Mouse (Mus musculus) stomach, embryonic 14.5 days (tissue): ENCODE measurements around the gene Tenm4. TPM values are rescaled to one million over a fixed set of nuclear protein-coding genes. Genes with fewer than 3 reads are reported as not detected.
A peak's percentile ranks its signal among the peaks of the same experiment; 100 is the strongest.

Experiments used
- ATAC-seq: fragments of 200-750 bp; cut with Nextera tagmentation; 2 replicates; pipeline ENCODE4 v1.8.0; 2017; ENCODE audit warnings: low read depth, moderate TSS enrichment; ENCODE audit not compliant: insufficient number of reproducible peaks, insufficient read depth, low FRiP score
- H3K27ac ChIP-seq: fragments of 300-500 bp; sonication (generic); 2 replicates; pipeline ENCODE4 v1.5.1; 2014; ENCODE audit warnings: mild to moderate bottlenecking, low read length, moderate library complexity, mixed read lengths
- H3K27me3 ChIP-seq: fragments of 300-500 bp; sonication (generic); 2 replicates; pipeline ENCODE4 v1.6.1; 2014; ENCODE audit warnings: low read length, control low read depth, mixed read lengths; ENCODE audit not compliant: control insufficient read depth, insufficient read depth
- H3K36me3 ChIP-seq: fragments of 300-500 bp; sonication (generic); 2 replicates; pipeline ENCODE4 v1.6.1; 2014; ENCODE audit warnings: mild to moderate bottlenecking, control low read depth, low read length, moderate library complexity, mixed read lengths; ENCODE audit not compliant: control insufficient read depth, insufficient read depth
- H3K4me1 ChIP-seq: fragments of 300-500 bp; sonication (generic); 2 replicates; pipeline ENCODE4 v1.6.1; 2014; ENCODE audit warnings: low read length, control low read depth, mixed read lengths; ENCODE audit not compliant: control insufficient read depth, insufficient read depth
- H3K4me2 ChIP-seq: fragments of 300-500 bp; sonication (generic); replicated peaks from 2 replicates; pipeline ENCODE4 v1.6.1; 2014; ENCODE audit warnings: low read depth, low read length, control low read depth
- H3K4me3 ChIP-seq: fragments of 300-500 bp; sonication (generic); 2 replicates; pipeline ENCODE4 v1.5.1; 2014; ENCODE audit warnings: low read depth, low read length, control low read depth
- H3K9ac ChIP-seq: fragments of 300-500 bp; sonication (generic); replicated peaks from 2 replicates; pipeline ENCODE4 v1.6.1; 2014; ENCODE audit warnings: low read depth, mild to moderate bottlenecking, control low read depth, low read length, moderate library complexity, mixed read lengths
- H3K9me3 ChIP-seq: fragments of 300-500 bp; sonication (generic); 2 replicates; pipeline ENCODE4 v1.6.1; 2016; ENCODE audit warnings: low read depth, low read length, control low read depth; ENCODE audit not compliant: control insufficient read depth
- WGBS: fragments of 180-500 bp; shearing (Covaris S2); extraction: QIAGEN DNeasy Blood & Tissue Kit; methylation state at CpG from one replicate; pipeline ENCODE4 v1.1.7; 2014; 5-methylcytosine and 5-hydroxymethylcytosine counted together
- polyA plus RNA-seq: library from polyadenylated mRNA; unstranded; fragments of >200 nt; fragmentation: Nextera tagmentation; extraction: Ambion mirVana; gene quantifications from 2 replicates; pipeline ENCODE4 v1.2.1, GENCODE M21; 2014

Tenm4 gene
- polyA plus RNA-seq, 1 experiment from 2014 or later: 28.8 TPM

DNA sequence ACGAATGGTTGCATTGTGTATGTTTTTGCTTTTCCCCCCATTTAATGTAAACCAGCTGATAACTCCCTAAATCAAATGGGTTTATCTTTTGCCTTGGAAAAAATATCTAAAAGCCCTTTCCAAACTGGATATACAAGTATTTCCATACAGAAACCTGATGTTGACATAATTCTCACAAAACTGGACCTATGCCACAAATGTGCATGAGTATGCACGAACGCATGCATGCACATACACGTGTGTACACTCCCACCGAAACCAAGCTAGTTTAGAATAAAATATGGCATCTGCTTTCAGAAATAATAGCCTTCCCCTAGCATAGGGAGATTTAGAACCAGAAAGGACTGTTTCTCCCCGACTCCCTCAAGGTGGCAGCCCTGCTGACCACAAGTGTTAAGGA is 569.6 kb downstream of the Tenm4 start:
- ATAC-seq: no peak
- Histone ChIP-seq H3K9ac (no peak overlapping the region), H3K27me3 (no peaks in the 10 kb centered on the region), H3K4me1 (peaks cover 4% of the 10 kb centered on the region), H3K9me3 (no peaks in the 10 kb centered on the region), H3K36me3 (no peaks in the 10 kb centered on the region), H3K4me3 (no peak overlapping the region), H3K27ac (no peak overlapping the region; the same call in 1 of the 2 replicates), H3K4me2 (no peak overlapping the region)
- WGBS: 54% methylated on average over 6 of the region's 6 CpGs

- Histone ChIP-seq H3K4me2 (no peak overlapping the region), H3K36me3 (no peaks in the 10 kb centered on the region), H3K9me3 (no peaks in the 10 kb centered on the region), H3K27ac (no peak overlapping the region), H3K9ac (no peak overlapping the region), H3K4me1 (peaks cover 4% of the 10 kb centered on the region), H3K27me3 (no peaks in the 10 kb centered on the region), H3K4me3 (no peak overlapping the region)
- 42% methylated on average over 7 of the region's 7 CpGs for WGBS
- ATAC-seq: no peak
Observed at GRCm38 (mm10) chr7:96742221-96742620, 571.2 kb downstream of the Tenm4 start.

DNA sequence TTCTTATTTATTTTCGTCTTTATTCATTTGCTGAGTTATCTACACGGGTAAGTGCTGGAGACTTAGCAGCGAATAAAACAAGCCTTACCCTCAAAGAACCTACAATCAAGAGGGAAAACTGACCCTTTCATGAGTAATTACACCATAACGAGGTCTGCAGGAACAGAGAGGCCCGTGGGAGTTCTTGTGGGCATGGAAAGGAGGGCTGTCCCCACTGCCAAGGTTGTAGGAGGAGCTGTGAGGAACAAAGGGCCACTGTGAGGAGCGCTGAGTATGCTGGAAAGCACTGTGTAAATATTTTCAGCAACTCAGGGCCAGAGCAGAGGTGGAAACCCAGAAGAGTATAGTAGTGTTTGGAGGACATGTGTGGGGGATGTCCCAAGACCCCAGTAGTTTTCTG is 574.9 kb downstream of the Tenm4 start:
- H3K4me2 ChIP-seq: no peak overlapping the region
- no peaks in the 10 kb centered on the region for H3K27me3 ChIP-seq
- peak; percentile 83 for ATAC-seq
- H3K9me3 ChIP-seq: no peaks in the 10 kb centered on the region
- peak overlapping the region; percentile 28; the same call in 1 of the 2 replicates for H3K27ac ChIP-seq
- H3K4me3 ChIP-seq: no peak overlapping the region
- WGBS: 27% methylated on average over 6 of the region's 6 CpGs
- peaks cover 15% of the 10 kb centered on the region for H3K4me1 ChIP-seq
- H3K36me3 ChIP-seq: no peaks in the 10 kb centered on the region
- no peak overlapping the region for H3K9ac ChIP-seq

- H3K9me3 ChIP-seq: no peaks in the 10 kb centered on the region
- H3K9ac ChIP-seq: no peak overlapping the region
- no peak overlapping the region for H3K27ac ChIP-seq
- ATAC-seq: no peak
- H3K36me3 ChIP-seq: no peaks in the 10 kb centered on the region
- H3K4me1 ChIP-seq: peaks cover 15% of the 10 kb centered on the region
- H3K4me3 ChIP-seq: no peak overlapping the region
- 66% methylated on average over 4 of the region's 4 CpGs for WGBS
- H3K27me3 ChIP-seq: no peaks in the 10 kb centered on the region
- H3K4me2 ChIP-seq: no peak overlapping the region
Observed at GRCm38 (mm10) chr7:96746706-96747105, 575.7 kb downstream of the Tenm4 start.

DNA sequence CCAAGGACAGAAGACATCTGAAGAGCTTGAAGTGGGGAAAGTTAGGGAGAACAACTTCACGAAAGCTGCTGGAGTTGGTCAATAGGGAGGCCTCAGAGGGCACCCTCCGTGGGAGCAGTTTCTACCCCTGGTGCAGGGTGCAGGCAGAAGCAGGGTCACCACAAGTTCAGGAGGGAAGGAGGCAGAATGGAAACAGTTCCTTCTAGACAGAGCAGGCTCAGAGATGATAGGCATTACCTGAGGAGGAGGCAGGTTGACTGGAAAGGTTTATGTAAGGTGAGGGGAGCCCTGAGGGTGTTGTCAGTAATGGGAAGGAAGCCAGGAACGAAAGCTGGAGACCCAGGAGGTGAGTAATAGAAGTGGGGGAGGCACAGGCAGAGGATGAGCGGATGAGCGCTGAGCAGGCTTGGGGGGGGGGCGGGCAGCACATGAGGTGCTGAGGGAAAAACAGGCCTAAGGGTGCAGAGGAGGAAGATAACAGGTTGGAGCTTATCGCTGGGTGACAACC is 577.5 kb downstream of the Tenm4 start:
- H3K27me3 ChIP-seq: no peaks in the 10 kb centered on the region
- H3K4me3 ChIP-seq: no peak overlapping the region
- no peak overlapping the region for H3K9ac ChIP-seq
- H3K27ac ChIP-seq: no peak overlapping the region
- peak; percentile 54 for ATAC-seq
- no peak overlapping the region for H3K4me2 ChIP-seq
- 59% methylated on average over 7 of the region's 7 CpGs for WGBS
- H3K36me3 ChIP-seq: no peaks in the 10 kb centered on the region
- peaks cover 10% of the 10 kb centered on the region; the same call in 1 of the 2 replicates for H3K4me1 ChIP-seq
- H3K9me3 ChIP-seq: no peaks in the 10 kb centered on the region

DNA sequence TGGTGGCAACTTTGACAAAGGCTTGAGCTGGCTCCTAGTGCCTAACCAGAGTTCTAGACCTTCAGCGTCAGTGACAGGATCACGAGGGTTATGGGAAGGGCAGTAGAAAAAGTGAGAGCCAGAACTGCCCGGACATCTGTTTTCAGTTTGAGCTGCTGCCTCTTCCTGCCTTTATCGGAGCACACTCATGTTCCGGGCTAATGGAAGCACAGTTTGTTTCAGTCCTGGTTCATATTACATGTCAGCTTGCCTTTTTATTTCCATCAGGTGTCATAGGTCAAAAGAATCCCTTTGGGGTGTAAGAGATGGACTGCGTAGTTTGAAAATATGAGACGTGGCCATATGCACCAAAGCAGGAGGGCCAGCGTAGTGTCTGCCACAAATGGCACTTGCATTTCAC is 578.7 kb downstream of the Tenm4 start:
- 40% methylated on average over 8 of the region's 8 CpGs for WGBS
- Histone ChIP-seq H3K27me3 (no peaks in the 10 kb centered on the region), H3K4me2 (no peak overlapping the region), H3K36me3 (no peaks in the 10 kb centered on the region), H3K4me1 (peaks cover 10% of the 10 kb centered on the region), H3K9me3 (no peaks in the 10 kb centered on the region), H3K27ac (0 out of 2 replicates have a peak overlapping the region, but pooled peaks have one; percentile 24), H3K9ac (no peak overlapping the region), H3K4me3 (no peak overlapping the region)
- ATAC-seq: no peak

GRCm38 (mm10) chr7:96751236-96751635 is 580.2 kb downstream of the Tenm4 start:
- no peaks in the 10 kb centered on the region for H3K36me3 ChIP-seq
- 97% methylated on average over 2 of the region's 2 CpGs for WGBS
- H3K27ac ChIP-seq: no peak overlapping the region
- peaks cover 25% of the 10 kb centered on the region for H3K4me1 ChIP-seq
- H3K27me3 ChIP-seq: no peaks in the 10 kb centered on the region
- no peak overlapping the region for H3K4me3 ChIP-seq
- H3K9ac ChIP-seq: no peak overlapping the region
- no peak for ATAC-seq
- H3K9me3 ChIP-seq: no peaks in the 10 kb centered on the region
- no peak overlapping the region for H3K4me2 ChIP-seq

GRCm38 (mm10) chr7:96752776-96753175 is 581.7 kb downstream of the Tenm4 start:
- no peak overlapping the region for H3K4me3 ChIP-seq
- no peak for ATAC-seq
- H3K9me3 ChIP-seq: no peaks in the 10 kb centered on the region
- H3K27ac ChIP-seq: no peak overlapping the region
- peaks cover 28% of the 10 kb centered on the region for H3K4me1 ChIP-seq
- WGBS: 95% methylated on average over 2 of the region's 2 CpGs
- H3K9ac ChIP-seq: no peak overlapping the region
- no peak overlapping the region for H3K4me2 ChIP-seq
- no peaks in the 10 kb centered on the region for H3K27me3 ChIP-seq
- H3K36me3 ChIP-seq: no peaks in the 10 kb centered on the region
